Mouse (Mus musculus) Patski (cell line): ENCODE measurements around the gene Kncn. TPM values are rescaled to one million over a fixed set of nuclear protein-coding genes. Genes with fewer than 3 reads are reported as not detected.

Experiments used
- ATAC-seq: fragments of 100-300 bp; one replicate; pipeline ENCODE4 v1.8.0; 2021
- CTCF ChIA-PET: fragments of 350-600 bp; sonication (Branson Sonifier 250); formaldehyde crosslinking; loops from one replicate; lab custom pipeline; 2022; ENCODE audit warnings: inconsistent platforms; lab: Charles Lee
- POLR2A ChIA-PET: fragments of 350-600 bp; sonication (Branson Sonifier 250); formaldehyde crosslinking; loops from one replicate; lab custom pipeline; 2022; ENCODE audit warnings: antibody characterized with exemption, inconsistent platforms; lab: Charles Lee
- DNase-seq: peaks from one replicate; pipeline ENCODE4 v3.0.0-alpha.2; 2011; ENCODE audit warnings: low read depth, low spot score
- H3K27me3 ChIP-seq: fragments of 371-371 bp; one replicate; pipeline ENCODE4 v1.5.1; 2021
- CTCF ChIP-seq: fragments of 100-300 bp; IDR thresholded peaks from one replicate; pipeline ENCODE4 v1.5.1; 2021
- in situ Hi-C: fragments of 300-500 bp; cut with MboI; formaldehyde crosslinking; loops from 3 replicates; pipeline ENCODE4 v1.11.1; 2018; ENCODE audit warnings: low pct_unique_long_range_greater_than_20kb, mixed read lengths
- polyA plus RNA-seq: library from polyadenylated mRNA; unstranded; gene quantifications from one replicate; pipeline ENCODE4 v1.2.3, GENCODE M21; 2021

Kncn gene
- polyA plus RNA-seq, 1 experiment from 2014 or later, result not detected

DNA sequence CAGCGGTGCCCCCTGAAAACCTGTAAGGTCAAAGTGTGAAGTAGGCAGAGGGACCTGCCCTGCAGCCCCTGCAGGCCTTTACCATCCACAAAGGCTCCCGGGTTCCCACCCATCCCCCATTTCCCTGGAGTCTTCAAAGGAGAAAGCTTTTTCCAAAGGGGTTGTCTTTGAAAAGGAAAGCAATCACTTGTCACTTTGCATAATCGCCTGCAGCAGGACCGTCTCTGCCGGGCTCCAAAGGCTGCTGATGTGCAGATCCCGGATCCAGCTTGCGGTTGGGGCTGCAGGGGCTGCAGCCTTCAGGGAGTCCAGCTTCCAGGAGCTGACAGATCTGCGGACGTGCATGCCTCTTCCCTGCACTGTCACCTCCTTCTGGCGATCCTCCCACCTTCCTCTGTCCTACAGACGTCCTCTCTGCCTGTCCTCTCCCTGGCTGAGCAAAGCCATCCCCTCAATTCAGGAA lies 6.0 kb upstream of the Kncn start:
- CTCF ChIA-PET, result interaction anchor here (1.6 kb wide), 1 partner anchor 11 kb away, joined by 4 read pairs; no protein-coding TSS in a partner anchor
- TF ChIP-seq CTCF, result no peak
- no peaks in the 10 kb centered on the region for H3K27me3 ChIP-seq
- POLR2A ChIA-PET, result no interaction called here
- ATAC-seq (no peak), DNase-seq (no peak)
- in situ Hi-C loops, result no loop called here

DNA sequence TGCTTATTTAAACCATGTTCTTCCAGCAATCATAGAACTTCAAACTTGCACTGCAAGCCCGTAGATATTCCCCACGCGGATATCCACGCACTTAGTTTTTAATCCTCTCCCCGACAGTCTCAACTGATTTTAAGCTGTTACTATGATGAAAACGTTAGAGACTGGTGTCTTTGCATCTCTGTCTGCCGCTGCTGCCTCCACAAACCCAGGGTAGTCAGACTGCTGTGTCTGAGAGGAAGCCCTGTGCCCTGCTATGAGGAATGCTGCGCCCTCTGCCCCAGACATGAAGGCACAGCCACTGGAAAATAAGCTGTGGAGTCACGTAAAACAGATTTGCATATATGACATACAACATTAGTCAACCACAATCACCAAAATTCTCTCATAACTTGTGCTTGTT lies 5.4 kb upstream of the Kncn start:
- TF ChIP-seq CTCF, result no peak
- in situ Hi-C loops, result no loop called here
- no peak for ATAC-seq
- ChIA-PET CTCF (interaction anchor here (1.6 kb wide), 1 partner anchor 10 kb away, joined by 4 read pairs; no protein-coding TSS in a partner anchor), POLR2A (no interaction called here)
- H3K27me3 ChIP-seq, result no peaks in the 10 kb centered on the region
- no peak for DNase-seq

DNA sequence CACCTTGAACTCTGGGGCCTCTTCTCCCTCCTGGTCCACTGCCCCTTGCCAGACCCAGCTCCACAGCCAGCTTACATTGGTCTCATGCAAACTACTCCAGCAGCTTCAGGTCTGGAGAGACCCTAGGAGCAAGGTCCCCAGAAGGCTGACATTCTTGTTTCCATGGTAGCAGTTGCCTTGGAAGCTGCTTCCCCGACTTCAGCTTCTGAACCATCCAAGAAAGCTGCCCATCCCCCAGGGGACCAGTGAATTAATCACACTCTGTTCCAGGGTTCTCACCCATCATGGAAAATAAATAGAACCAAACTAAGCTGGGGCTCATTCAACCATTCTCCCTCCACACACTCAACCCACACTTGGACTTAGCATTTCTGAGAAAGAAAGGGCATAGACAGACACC lies 3.0 kb upstream of the Kncn start:
- H3K27me3 ChIP-seq, result no peaks in the 10 kb centered on the region
- ATAC-seq (no peak), DNase-seq (no peak)
- ChIA-PET CTCF (interaction anchor here (0.7 to 1.2 kb wide), 2 partner anchors 11 to 148 kb away, joined by 3 to 4 read pairs; no protein-coding TSS in a partner anchor), POLR2A (no interaction called here)
- in situ Hi-C loops, result no loop called here
- TF ChIP-seq CTCF, result no peak

DNA sequence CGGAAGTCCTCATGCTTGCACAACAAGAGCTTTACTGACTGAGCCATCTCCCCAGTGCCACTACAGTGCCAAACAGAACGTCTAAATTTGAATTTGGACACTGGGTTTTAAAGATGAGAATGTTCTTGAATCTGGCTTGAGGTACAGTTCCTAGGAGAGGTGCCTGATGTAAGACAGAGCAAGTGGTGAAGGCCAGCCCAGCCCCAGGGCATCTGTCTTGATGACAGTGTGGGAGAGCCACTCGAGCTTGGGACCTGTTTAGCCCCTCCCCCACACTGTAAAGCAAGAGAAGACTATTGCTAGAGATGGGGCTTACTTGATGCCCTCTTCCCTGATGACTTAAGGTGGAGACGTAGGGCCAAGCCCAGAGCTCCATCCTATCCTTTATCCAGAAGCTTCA lies 2.0 kb upstream of the Kncn start:
- ATAC-seq (no peak), DNase-seq (no peak)
- no peaks in the 10 kb centered on the region for H3K27me3 ChIP-seq
- POLR2A ChIA-PET, result no interaction called here
- in situ Hi-C loops, result no loop called here
- CTCF ChIA-PET, result no interaction called here
- TF ChIP-seq CTCF, result no peak

DNA sequence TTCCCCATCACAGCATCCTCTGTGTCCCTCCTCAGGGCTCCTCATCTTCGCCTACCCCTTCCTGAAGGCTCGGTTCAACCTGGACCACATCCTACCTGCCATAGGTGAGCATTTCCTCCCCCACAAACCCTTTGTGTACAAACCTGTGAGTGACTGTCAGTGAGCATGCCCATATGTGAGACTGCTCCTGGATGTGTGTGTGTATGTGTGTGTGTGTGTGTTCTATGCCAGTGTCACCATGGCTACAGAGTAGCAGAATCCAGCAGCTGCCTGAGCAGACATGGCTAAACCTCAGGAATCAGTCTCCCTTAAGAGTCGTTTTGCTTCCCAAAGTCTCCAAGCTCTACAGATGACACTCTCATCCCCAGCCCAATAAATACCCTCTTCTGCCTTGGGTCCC lies 1.6 kb downstream of the Kncn start:
- no peak for ATAC-seq
- ChIA-PET POLR2A (no interaction called here), CTCF (no interaction called here)
- in situ Hi-C loops, result no loop called here
- peaks cover 4% of the 10 kb centered on the region for H3K27me3 ChIP-seq
- TF ChIP-seq CTCF, result no peak
- DNase-seq, result no peak

DNA sequence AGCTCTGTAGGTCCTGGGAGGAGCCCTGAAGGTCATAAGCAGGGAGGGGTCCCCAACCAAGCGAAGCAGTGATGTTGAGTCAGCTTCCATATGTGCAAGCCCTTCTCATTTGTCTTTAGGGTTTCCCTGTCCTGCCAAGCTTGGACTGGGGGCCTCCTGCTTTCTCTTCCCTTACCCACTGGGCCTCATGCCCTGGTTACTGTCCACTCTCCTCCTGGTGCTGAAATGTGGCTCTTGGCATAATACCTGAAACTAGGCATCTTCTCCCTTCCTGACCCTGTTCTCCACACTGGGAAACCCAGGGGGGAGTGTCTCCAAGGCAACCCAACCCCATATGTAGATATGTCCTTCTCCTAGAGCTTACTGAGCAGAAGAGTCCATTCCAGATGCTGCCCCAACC lies 2.7 kb downstream of the Kncn start:
- ChIA-PET POLR2A (no interaction called here), CTCF (no interaction called here)
- no peak for TF ChIP-seq CTCF
- ATAC-seq, result no peak
- peaks cover 4% of the 10 kb centered on the region for H3K27me3 ChIP-seq
- in situ Hi-C loops, result no loop called here
- DNase-seq, result no peak

DNA sequence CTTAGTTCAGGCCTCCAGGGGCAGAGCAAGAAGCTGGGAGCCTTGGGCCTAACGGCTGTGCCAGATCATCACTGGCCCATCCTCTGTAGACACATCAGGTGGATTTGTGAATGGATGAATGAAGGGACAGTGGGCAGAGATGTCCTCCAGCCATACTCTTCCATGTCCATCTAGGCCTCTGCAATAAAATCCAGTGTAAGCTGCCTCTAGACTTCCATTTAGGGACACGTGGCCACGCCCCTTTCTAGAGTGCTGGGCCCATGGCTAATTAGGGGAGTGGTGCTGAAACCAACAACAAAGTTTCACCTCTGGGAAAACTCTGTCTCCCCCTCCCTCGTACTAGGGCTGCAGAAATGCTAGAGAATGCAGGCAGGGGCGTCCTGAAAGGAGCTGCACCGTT lies 5.9 kb downstream of the Kncn start:
- ChIA-PET CTCF (no interaction called here), POLR2A (no interaction called here)
- ATAC-seq (no peak), DNase-seq (no peak)
- in situ Hi-C loops, result no loop called here
- TF ChIP-seq CTCF, result no peak
- H3K27me3 ChIP-seq, result peaks cover 4% of the 10 kb centered on the region

DNA sequence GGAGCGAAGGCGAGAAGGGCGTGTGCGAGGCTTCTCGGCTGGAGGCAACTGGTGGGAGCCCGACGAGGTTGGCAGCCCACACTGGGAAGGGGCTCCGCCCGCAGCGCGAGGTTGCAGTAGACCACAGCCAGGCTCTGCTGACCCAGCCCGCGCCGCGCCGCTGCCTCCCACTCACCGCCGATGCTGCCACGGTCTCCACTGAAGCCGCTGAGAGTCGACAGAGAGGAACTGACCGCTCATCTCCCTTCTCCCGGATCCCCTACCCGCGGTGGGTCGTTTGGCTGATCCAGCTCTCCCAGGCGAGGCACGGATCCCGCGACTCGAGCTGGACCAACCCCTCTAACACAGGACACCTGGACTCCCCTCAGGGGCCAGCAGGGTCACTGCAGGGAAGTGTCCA lies 6.4 kb downstream of the Kncn start, which contains the start of gene 6430628N08Rik:
Gene 6430628N08Rik (plus strand): TSS at position 113 of the 400 bp plus-strand sequence.
- TF ChIP-seq CTCF, result no peak
- ChIA-PET POLR2A (no interaction called here), CTCF (no interaction called here)
- DNase-seq (no peak), ATAC-seq (peak; percentile 35)
- H3K27me3 ChIP-seq, result peaks cover 4% of the 10 kb centered on the region
- in situ Hi-C loops, result no loop called here

DNA sequence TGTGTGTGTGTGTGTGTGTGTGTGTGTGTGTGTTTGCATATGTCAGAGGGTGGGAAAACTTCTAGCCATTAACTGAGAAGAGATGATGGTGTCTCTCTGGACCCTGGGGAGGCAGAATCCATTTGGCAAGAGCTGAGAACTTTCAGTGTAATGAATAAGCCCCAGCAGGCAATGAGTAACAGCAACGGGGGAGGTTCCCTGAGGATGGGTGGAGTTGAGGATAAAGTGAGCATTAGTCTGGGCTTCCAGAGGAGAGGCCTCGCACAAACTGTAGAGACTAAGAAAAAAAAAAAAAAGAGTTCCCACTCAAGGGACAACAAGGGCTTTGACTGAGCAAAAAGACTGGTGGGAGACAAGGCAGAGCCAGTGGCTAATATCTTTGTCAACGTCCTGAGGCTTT lies 10.1 kb downstream of the Kncn start:
- POLR2A ChIA-PET, result no interaction called here
- H3K27me3 ChIP-seq, result peaks cover 15% of the 10 kb centered on the region
- CTCF ChIA-PET, result no interaction called here
- ATAC-seq, result no peak
- no peak for DNase-seq
- no peak for TF ChIP-seq CTCF
- in situ Hi-C loops, result no loop called here

DNA sequence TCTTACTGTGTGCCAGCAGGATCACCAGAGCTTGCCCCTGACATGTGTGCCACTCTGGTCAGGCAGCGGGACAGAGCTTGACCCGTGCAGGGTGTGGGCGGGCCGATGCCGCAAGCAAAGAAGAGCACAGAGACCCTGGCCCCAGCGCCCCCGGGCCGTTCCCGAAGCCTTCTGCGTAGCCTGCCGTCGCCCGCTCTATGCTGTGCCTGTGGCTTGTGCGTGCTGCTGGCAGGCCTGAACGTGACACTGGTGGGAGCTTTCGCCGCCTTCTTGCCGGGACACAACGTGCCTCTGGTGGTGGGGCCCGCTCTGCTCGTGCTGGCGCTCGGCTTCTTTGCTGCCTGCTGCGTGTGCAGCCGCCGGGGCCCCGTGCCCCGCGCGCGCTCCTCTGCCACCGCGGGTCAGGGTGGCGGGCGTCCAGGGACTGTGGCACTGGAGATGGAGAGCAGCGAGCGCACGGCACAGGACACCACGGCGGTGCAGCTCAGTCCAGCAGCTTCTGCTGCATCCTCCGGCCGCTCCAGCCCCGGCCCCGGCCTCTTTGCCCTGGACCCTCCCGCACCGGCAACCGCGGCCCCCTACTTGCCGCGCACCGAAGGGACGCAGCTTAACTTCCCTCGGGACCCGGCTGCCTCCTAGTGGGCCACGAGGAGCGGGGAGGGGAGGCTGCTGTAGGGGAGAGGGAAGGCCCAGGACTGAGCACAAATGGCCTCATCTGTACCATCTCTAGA lies 13.9 kb downstream of the Kncn start:
- TF ChIP-seq CTCF, result no peak
- POLR2A ChIA-PET, result no interaction called here
- peaks cover 22% of the 10 kb centered on the region for H3K27me3 ChIP-seq
- CTCF ChIA-PET, result interaction anchor here (1.1 kb wide), 1 partner anchor 11 kb away, joined by 3 read pairs; no protein-coding TSS in a partner anchor
- in situ Hi-C loops, result no loop called here
- ATAC-seq (no peak), DNase-seq (no peak)

DNA sequence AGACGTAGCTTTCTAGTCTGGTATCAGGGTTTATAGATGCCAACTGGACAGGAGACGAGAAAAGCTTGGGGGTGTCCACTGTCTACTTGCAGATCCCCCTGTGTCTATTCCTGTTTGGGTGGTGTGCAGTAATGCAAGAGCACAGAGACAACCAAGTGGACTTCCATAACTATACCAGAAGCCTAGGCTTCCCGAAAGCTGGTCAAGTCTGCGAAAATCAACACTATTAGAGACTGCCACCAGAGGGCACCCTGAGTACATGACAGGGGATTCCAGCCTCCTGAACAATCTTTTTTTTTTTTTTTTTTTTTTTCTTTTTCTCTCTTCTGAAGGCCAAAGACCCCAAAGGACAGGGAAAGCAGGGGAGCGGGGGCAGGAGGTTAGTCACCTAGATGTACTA lies 18.6 kb downstream of the Kncn start:
- in situ Hi-C loops, result loop anchor here (5.0 kb wide), 1 partner anchor 79 kb away; no protein-coding TSS in a partner anchor
- CTCF ChIA-PET, result interaction anchor here (0.7 to 2.6 kb wide), 9 partner anchors 14 to 1581 kb away, joined by 3 to 14 read pairs (median 4); no protein-coding TSS in a partner anchor

More for the DNA sequence above, 18.6 kb downstream of the Kncn start:
- ATAC-seq (no peak), DNase-seq (no peak)
- H3K27me3 ChIP-seq, result peaks cover 18% of the 10 kb centered on the region
- TF ChIP-seq CTCF, result peak; percentile 68
- POLR2A ChIA-PET, result no interaction called here
